Mouse (Mus musculus) spleen, adult 2 months (tissue): Measurements from ENCODE around the gene Gsap. TPM values are rescaled to one million over a fixed set of nuclear protein-coding genes. Genes with fewer than 3 reads are reported as not detected.
"Not testable (repeated sequence)": the region's sequence is repeated elsewhere in the genome, so short reads cannot be mapped to it uniquely, and the experiment has no call there.

ENCODE experiments used
- DNase-seq, 2 experiments: peaks; one replicate each; pipeline versions ENCODE4 v3.0.0 to v3.0.0-alpha.2; 2012 to 2021; ENCODE audit warnings: low spot score in 2 of 2, low read depth in 1 of 2
- H3K27ac ChIP-seq: fragments of 200-500 bp; 2 replicates; pipeline ENCODE4 v1.5.1; 2012; ENCODE audit warnings: low read length, inconsistent platforms; ENCODE audit not compliant: insufficient read depth
- H3K27me3 ChIP-seq: fragments of 200-500 bp; 2 replicates; pipeline ENCODE4 v1.6.1; 2012; ENCODE audit warnings: mild to moderate bottlenecking, moderate library complexity, low read length, inconsistent platforms; ENCODE audit not compliant: control insufficient read depth, insufficient read depth
- H3K36me3 ChIP-seq: fragments of 200-500 bp; 2 replicates; pipeline ENCODE4 v1.6.1; 2012; ENCODE audit warnings: mild to moderate bottlenecking, low read length, inconsistent platforms; ENCODE audit not compliant: control insufficient read depth, insufficient read depth
- H3K4me1 ChIP-seq: fragments of 200-500 bp; 2 replicates; pipeline ENCODE4 v1.6.1; 2011; ENCODE audit warnings: inconsistent platforms; ENCODE audit not compliant: control insufficient read depth, insufficient read depth, insufficient read length
- H3K4me3 ChIP-seq: fragments of 200-500 bp; 2 replicates; pipeline ENCODE4 v1.5.1; 2011; ENCODE audit warnings: mild to moderate bottlenecking, inconsistent platforms; ENCODE audit not compliant: insufficient read depth, insufficient read length; ENCODE audit errors: extremely low read depth
- CTCF ChIP-seq: fragments of 200-500 bp; IDR thresholded peaks from 2 replicates; pipeline ENCODE4 v1.5.1; 2011; ENCODE audit warnings: mild to moderate bottlenecking, inconsistent platforms; ENCODE audit not compliant: insufficient read depth, insufficient read length, insufficient replicate concordance; ENCODE audit errors: extremely low read depth
- POLR2A ChIP-seq: fragments of 200-500 bp; IDR thresholded peaks from 2 replicates; pipeline ENCODE4 v1.6.1; 2011; ENCODE audit warnings: low read depth, low read length, inconsistent platforms
- WGBS: fragments of 180-500 bp; shearing (Covaris S2); methylation state at CpG from one replicate; pipeline ENCODE4 v1.1.7; 2018; 5-methylcytosine and 5-hydroxymethylcytosine counted together
- polyA plus RNA-seq: library from polyadenylated mRNA; depleted of rRNA; stranded (reverse); fragments of >200 nt; gene quantifications from 2 replicates; pipeline ENCODE4 v1.2.3, GENCODE M21; 2012

Gene Gsap
- polyA plus RNA-seq, 1 experiment, result 7.9 TPM

DNA sequence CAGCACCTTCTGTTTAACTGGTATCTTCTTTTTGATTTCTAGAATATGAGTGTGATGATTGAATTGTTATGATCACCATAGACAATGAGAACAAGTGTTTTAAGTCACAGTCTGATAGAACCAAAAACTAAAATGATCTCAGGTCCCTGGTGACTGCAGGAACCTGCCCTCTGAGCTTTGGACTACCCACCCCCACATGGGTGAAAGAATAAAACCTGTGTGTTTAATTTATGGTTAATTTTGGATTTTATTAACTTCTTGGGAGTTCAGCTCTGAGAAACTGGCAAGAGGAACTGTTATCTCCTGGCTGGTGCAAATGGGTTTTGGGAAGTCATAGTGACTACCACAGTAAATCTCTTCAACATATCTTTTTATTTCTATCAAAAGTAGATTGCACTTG is 6.6 kb upstream of the Gsap start:
- Histone ChIP-seq H3K36me3 (no peaks in the 10 kb centered on the region), H3K4me1 (no peaks in the 10 kb centered on the region), H3K27me3 (no peaks in the 10 kb centered on the region), H3K27ac (no peak overlapping the region), H3K4me3 (no peak overlapping the region)
- no peak for DNase-seq
- no peak for TF ChIP-seq POLR2A
- no peak for TF ChIP-seq CTCF

DNA sequence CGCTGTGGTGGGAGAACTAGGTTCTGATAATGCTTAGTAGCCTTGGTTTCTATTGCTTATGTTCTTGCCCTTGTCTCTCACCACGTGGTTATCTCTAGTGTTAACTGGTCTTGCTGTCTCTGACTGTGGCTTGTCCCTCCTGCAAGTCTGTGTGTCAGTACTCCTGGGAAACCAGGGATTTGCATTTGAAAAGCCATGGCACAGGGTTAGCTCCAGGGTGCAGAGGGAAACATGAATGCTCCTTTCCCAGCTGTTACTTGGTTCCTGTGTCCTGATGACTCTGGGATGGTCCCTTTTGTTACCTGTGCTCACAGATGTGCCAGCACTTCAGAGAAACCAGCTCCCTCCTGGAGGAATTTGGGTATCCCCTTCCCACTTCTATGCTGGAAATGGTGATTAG is 3.0 kb upstream of the Gsap start:
- not testable (repeated sequence) for H3K4me1 ChIP-seq, H3K27ac ChIP-seq, H3K27me3 ChIP-seq, H3K36me3 ChIP-seq, DNase-seq, H3K4me3 ChIP-seq
- 66% methylated on average over 2 of the region's 2 CpGs for WGBS

DNA sequence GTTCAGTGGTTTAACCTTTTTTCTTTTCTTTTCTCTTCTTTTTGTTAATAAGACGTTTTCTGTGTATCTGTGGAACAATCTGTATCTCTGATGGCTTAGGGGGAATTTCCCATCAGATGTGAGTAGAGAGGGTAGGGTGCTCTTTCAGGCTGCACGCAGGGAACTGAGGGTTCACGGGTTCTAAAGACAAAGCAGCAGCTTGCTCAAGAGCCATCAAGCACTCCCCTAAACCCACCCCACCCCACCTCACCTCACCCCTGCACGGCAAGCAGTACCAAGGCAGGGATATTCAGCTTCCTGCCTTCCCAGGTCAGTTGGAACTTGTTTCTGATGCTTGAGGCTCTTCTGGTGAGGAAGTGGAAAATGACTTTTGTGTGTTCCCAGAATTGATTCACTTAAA is 766 bp downstream of the Gsap start:
- no peaks in the 10 kb centered on the region for H3K36me3 ChIP-seq
- H3K4me3 ChIP-seq, result peak overlapping the region; percentile 44
- H3K27me3 ChIP-seq, result no peaks in the 10 kb centered on the region
- no peak overlapping the region for H3K27ac ChIP-seq
- TF ChIP-seq POLR2A (no peak), CTCF (no peak)
- peaks cover 14% of the 10 kb centered on the region for H3K4me1 ChIP-seq
- 4% methylated on average over 4 of the region's 4 CpGs for WGBS
- no peak for DNase-seq

DNA sequence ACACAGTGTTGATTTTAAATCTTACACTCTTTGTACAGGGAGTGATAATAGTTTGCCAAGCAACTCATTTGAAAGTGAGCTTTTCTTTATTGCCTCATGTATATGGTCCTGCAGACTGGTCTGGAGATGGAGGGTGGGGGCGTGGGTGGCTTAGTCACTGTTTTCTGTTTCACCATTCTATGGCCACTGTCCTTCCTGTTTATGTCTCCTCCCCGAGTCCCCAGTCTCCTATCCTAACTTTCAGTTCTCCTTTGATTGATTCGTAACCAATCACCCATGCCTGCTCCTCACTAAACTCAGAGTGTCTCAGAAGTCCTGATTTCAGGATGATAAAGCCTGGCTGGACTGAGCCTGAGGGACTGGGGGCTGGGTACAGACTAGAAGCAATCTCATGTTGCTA is 2.4 kb downstream of the Gsap start:
- Histone ChIP-seq H3K36me3 (no peaks in the 10 kb centered on the region), H3K27me3 (no peaks in the 10 kb centered on the region), H3K27ac (peak overlapping the region; percentile 80), H3K4me3 (peak overlapping the region; percentile 21; the same call in 1 of the 2 replicates), H3K4me1 (peaks cover 14% of the 10 kb centered on the region)
- DNase-seq, result peak in 1 of 2 experiments; percentile 30
- TF ChIP-seq CTCF, result no peak
- TF ChIP-seq POLR2A, result no peak
- 14% methylated on average over 3 of the region's 3 CpGs for WGBS

DNA sequence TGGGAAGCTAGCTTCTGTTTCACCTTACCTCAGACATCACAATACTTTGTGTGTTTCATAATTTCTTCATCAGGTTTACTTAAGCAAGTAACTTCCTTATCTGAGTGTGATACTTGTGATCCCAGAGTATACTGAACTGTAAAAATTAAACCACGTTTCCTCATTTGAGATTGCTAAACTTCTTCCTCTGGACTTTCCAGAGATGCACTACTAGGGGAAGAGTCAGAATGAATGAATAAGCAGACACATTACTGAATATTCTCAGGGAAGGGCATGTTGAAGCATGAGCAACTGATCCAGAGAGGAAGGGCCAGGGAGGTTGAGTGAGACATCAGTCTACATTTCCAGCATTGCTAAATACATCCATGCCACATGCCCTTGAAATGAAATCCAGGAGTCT is 3.0 kb downstream of the Gsap start:
- H3K27me3 ChIP-seq, result no peaks in the 10 kb centered on the region
- no peak overlapping the region for H3K27ac ChIP-seq
- H3K4me3 ChIP-seq, result no peak overlapping the region
- TF ChIP-seq CTCF (no peak), POLR2A (no peak)
- H3K4me1 ChIP-seq, result peaks cover 14% of the 10 kb centered on the region
- 40% methylated on average over 1 of the region's 1 CpGs for WGBS
- DNase-seq, result no peak
- H3K36me3 ChIP-seq, result no peaks in the 10 kb centered on the region; the same call in 1 of the 2 replicates

DNA sequence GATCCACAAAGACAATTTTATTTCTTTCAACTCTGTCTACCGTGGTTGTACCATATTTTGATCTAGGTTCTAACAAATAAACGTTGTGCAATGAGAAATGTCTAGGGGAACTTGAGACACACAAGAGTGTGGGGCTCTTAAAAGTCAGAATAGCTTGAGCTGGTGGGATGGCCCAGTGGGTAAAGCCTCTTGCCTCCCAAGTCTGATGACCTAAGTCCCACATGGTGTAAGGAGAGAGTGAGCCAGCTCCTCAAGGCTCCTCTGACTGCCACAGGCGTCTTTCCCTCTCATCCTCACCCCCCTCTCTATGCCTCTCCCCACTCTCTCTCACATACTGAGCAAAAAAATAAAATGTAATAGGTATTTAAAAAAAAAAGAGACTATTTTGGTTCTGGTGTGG is 3.4 kb downstream of the Gsap start:
- Histone ChIP-seq H3K27me3 (no peaks in the 10 kb centered on the region), H3K27ac (0 out of 2 replicates have a peak overlapping the region, but pooled peaks have one; percentile 8), H3K4me3 (no peak overlapping the region), H3K4me1 (peaks cover 14% of the 10 kb centered on the region), H3K36me3 (no peaks in the 10 kb centered on the region; the same call in 1 of the 2 replicates)
- DNase-seq, result no peak
- 74% methylated on average over 3 of the region's 3 CpGs for WGBS
- TF ChIP-seq POLR2A, result no peak
- no peak for TF ChIP-seq CTCF

DNA sequence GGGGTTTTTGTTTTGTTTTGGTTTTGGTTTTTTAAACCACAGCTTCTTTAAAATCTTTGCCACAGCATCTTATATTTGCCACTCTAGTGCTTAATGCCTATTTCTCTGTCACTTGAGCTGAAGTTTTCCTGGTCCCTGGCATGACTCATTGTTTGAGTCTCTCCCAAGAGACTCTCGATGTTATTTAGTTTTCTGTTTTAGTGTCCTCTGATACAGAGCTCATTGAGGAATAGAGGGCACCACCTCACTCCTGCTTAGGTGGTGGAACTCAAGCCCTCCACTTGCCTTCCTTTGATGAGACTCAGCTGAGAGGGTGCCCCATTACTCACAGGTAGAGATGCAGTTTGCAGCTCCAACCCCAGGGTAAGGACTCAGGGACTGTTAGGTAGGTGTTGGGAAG is 17.4 kb downstream of the Gsap start:
- H3K4me1 ChIP-seq, result peaks cover 3% of the 10 kb centered on the region; the same call in 1 of the 2 replicates
- TF ChIP-seq CTCF (no peak), POLR2A (no peak)

More for the DNA sequence above, 17.4 kb downstream of the Gsap start:
- Histone ChIP-seq H3K36me3 (peaks cover 1% of the 10 kb centered on the region; the same call in 1 of the 2 replicates), H3K4me3 (no peak overlapping the region), H3K27ac (no peak overlapping the region), H3K27me3 (no peaks in the 10 kb centered on the region)
- DNase-seq, result no peak
- WGBS, result 59% methylated on average over 1 of the region's 1 CpGs
